Mouse (Mus musculus) intestine, embryonic 14.5 days (tissue): ENCODE measurements at regions not wholly inside any gene's neighbourhood (a gene's known extent, or its start where the extent isn't known, plus 50 kb on each side); places are given as distances from the start of the nearest gene placed in this dataset.
A peak's percentile ranks its signal among the peaks of the same experiment; 100 is the strongest.

Source experiments
- ATAC-seq: fragments of 200-750 bp; cut with Nextera tagmentation; replicated peaks from 2 replicates; pipeline ENCODE4 v1.8.0; 2017; ENCODE audit warnings: low read depth, moderate number of reproducible peaks, moderate TSS enrichment, moderate library complexity; ENCODE audit not compliant: low FRiP score, low TSS enrichment
- DNase-seq: peaks from one replicate; pipeline ENCODE4 v3.0.0-alpha.2; 2018; ENCODE audit warnings: low spot score
- H3K27ac ChIP-seq: fragments of 300-500 bp; sonication (generic); 2 replicates; pipeline ENCODE4 v1.5.1; 2014; ENCODE audit warnings: low read depth, mild to moderate bottlenecking, control low read depth
- H3K27me3 ChIP-seq: fragments of 300-500 bp; sonication (generic); replicated peaks from 2 replicates; pipeline ENCODE4 v1.6.1; 2014; ENCODE audit warnings: low read length, control low read depth; ENCODE audit not compliant: control insufficient read depth, insufficient read depth
- H3K36me3 ChIP-seq: fragments of 300-500 bp; sonication (generic); 2 replicates; pipeline ENCODE4 v1.6.1; 2014; ENCODE audit warnings: low read length, control low read depth; ENCODE audit not compliant: control insufficient read depth, insufficient read depth
- H3K4me1 ChIP-seq: fragments of 300-500 bp; sonication (generic); replicated peaks from 2 replicates; pipeline ENCODE4 v1.6.1; 2014; ENCODE audit warnings: low read length, control low read depth, mixed read lengths; ENCODE audit not compliant: control insufficient read depth, insufficient read depth
- H3K4me2 ChIP-seq: fragments of 300-500 bp; sonication (generic); 2 replicates; pipeline ENCODE4 v1.6.1; 2014; ENCODE audit warnings: low read length
- H3K4me3 ChIP-seq: fragments of 300-500 bp; sonication (generic); 2 replicates; pipeline ENCODE4 v1.5.1; 2014; ENCODE audit warnings: low read depth, low read length, control low read depth, mixed read lengths
- H3K9ac ChIP-seq: fragments of 300-500 bp; sonication (generic); 2 replicates; pipeline ENCODE4 v1.6.1; 2014; ENCODE audit warnings: mild to moderate bottlenecking, low read length
- H3K9me3 ChIP-seq: fragments of 300-500 bp; sonication (generic); 2 replicates; pipeline ENCODE4 v1.6.1; 2016; ENCODE audit warnings: low read length, control low read depth; ENCODE audit not compliant: control insufficient read depth
- WGBS: fragments of 180-500 bp; shearing (Covaris S2); extraction: QIAGEN DNeasy Blood & Tissue Kit; methylation state at CpG from one replicate; pipeline ENCODE4 v1.1.7; 2014; 5-methylcytosine and 5-hydroxymethylcytosine counted together

DNA sequence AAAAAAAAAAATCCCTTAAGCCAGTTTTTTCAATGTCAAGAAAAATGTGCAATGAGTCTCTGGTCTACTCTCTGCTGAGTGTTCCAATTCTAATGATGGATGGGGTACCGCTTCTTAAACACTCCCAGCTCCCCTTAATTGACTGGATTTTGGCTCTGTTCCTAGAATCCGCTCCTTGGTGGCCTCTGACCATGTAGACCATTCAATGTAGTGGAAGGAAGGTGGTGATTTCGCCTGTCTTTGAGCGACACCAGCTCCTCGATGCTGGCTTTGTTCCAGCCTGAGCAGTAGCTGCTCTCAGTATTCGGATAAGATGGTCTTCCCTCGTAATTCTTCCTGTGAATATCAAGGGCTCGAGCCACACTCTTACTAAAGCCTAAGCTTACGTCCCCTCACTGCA lies 252.4 kb upstream of the Prox1 start:
- H3K4me1 ChIP-seq = no peaks in the 10 kb centered on the region
- peak; percentile 60 for DNase-seq
- H3K27ac ChIP-seq = no peak overlapping the region
- H3K4me2 ChIP-seq = no peak overlapping the region
- H3K36me3 ChIP-seq = no peaks in the 10 kb centered on the region
- no peak overlapping the region for H3K9ac ChIP-seq
- ATAC-seq = 0 out of 2 replicates have a peak, but pooled peaks have one; percentile 55
- H3K4me3 ChIP-seq = no peak overlapping the region
- no peaks in the 10 kb centered on the region for H3K27me3 ChIP-seq
- H3K9me3 ChIP-seq = peaks cover 6% of the 10 kb centered on the region; the same call in 1 of the 2 replicates
- 35% methylated on average over 9 of the region's 9 CpGs for WGBS

DNA sequence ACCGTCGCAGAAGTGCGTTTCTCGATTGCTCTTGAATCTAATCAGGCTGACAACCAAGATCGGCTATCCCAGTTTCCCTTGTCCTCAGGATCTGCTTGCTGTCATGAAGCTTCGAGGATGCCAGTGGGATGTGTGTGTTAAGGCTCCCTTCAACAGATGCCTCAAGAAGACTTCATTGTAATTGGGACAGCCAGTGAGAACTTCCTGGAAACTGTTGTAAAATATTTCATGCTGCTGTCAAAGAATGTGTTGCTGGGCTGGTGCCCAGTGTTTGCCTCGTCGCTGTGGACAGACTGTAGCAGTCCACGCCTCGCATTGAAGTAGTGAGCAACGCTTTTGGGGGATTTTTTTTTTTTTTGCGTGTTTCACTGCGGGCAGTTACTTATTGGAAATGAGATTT lies 249.2 kb upstream of the Prox1 start:
- 61% methylated on average over 13 of the region's 13 CpGs for WGBS
- no peak for ATAC-seq
- no peak overlapping the region for H3K4me2 ChIP-seq
- H3K9ac ChIP-seq = no peak overlapping the region
- no peaks in the 10 kb centered on the region for H3K27me3 ChIP-seq
- H3K27ac ChIP-seq = no peak overlapping the region
- DNase-seq = no peak
- no peaks in the 10 kb centered on the region for H3K36me3 ChIP-seq
- no peak overlapping the region for H3K4me3 ChIP-seq
- H3K9me3 ChIP-seq = peaks cover 6% of the 10 kb centered on the region; the same call in 1 of the 2 replicates
- H3K4me1 ChIP-seq = no peaks in the 10 kb centered on the region

DNA sequence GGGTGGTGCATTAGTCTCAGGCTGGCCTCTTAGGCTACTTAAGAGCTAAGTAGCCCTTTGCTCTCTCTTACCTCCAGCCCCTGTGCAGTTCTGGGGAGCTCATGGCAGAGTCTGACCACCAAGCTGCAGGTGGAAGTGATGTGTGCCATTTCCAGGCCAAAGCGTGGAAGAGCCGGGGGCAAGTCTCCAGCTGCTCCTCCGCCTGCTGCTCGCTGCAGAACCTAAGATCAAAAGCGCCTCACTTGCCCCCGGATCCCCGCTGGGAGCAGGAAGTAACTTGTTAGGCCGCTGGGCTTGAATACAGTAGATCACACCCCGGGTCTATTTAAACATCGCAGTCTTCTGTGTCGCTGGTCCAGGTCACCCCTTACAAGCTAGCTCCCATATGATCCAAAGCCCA lies 246.8 kb upstream of the Prox1 start:
- DNase-seq (no peak), ATAC-seq (no peak)
- Histone ChIP-seq H3K36me3 (no peaks in the 10 kb centered on the region), H3K9ac (no peak overlapping the region), H3K4me1 (no peaks in the 10 kb centered on the region), H3K4me2 (no peak overlapping the region), H3K9me3 (no peaks in the 10 kb centered on the region), H3K4me3 (no peak overlapping the region), H3K27ac (no peak overlapping the region), H3K27me3 (no peaks in the 10 kb centered on the region)
- WGBS = 16% methylated on average over 11 of the region's 11 CpGs

DNA sequence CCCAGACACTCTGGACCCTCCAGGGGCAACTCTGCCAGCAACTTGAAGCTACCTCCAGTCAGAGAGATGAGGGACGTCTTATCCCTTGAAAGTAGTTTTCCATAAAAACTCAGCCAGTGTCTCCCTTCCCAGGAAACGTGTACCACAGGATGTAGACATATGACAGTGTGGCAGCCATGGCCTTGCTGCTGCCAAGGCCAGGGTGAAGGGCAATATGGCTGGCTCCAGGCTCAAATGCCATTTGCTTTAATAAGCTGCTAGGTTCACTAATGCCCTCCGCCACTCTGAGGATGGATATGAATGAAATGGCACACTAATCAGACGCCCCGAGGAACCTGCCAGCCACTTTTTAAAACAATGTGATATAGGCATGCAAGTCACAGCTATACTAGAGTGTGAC lies 241.2 kb upstream of the Prox1 start:
- Histone ChIP-seq H3K4me2 (no peak overlapping the region), H3K9ac (no peak overlapping the region), H3K4me1 (no peaks in the 10 kb centered on the region), H3K27me3 (no peaks in the 10 kb centered on the region), H3K36me3 (no peaks in the 10 kb centered on the region), H3K4me3 (no peak overlapping the region), H3K27ac (no peak overlapping the region), H3K9me3 (no peaks in the 10 kb centered on the region)
- 92% methylated on average over 5 of the region's 5 CpGs for WGBS
- ATAC-seq (no peak), DNase-seq (no peak)

DNA sequence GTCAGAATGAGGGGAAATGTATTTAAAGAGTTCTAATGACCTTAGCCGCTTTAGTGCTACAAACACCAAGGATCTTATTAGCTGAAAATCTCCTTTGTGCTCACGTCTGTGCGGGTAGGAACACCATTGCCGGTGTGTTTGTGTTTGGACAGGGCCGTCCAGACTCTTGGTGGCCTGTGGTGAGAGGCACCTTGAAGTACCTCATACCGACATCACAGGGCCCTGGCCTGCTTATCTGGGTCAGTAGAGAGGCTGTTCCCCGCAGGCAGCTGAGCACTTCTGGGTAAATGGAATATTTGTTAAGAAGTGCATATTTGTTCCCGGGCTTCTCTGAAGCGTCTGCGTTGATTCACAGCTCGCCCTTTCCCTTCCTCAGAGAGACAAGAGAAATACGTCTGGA lies 232.8 kb upstream of the Prox1 start:
- Histone ChIP-seq H3K4me2 (no peak overlapping the region), H3K27ac (no peak overlapping the region), H3K4me3 (no peak overlapping the region), H3K36me3 (no peaks in the 10 kb centered on the region), H3K9me3 (no peaks in the 10 kb centered on the region), H3K9ac (no peak overlapping the region), H3K27me3 (no peaks in the 10 kb centered on the region), H3K4me1 (no peaks in the 10 kb centered on the region)
- ATAC-seq (no peak), DNase-seq (no peak)
- WGBS = 57% methylated on average over 12 of the region's 12 CpGs

DNA sequence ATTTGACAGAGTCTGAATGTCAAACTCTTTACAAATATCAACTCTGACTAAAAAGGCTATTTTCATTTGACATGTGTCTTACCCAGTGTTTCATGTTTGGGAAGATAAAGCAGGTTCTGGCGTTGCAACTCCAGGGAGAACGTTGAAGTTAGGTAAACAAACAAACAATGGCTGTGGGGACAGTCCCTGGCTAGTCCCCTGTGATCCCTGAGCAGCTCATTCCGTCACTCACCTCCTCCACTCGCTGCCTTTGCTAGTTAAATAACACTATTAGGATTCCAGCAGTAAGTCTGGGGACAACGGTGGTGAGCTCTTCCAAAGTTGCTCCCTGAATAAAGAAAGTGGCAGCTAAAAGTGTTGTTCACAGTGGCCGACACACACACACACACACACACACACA lies 227.8 kb upstream of the Prox1 start:
- Histone ChIP-seq H3K4me1 (no peaks in the 10 kb centered on the region), H3K36me3 (no peaks in the 10 kb centered on the region), H3K4me2 (no peak overlapping the region), H3K9ac (no peak overlapping the region), H3K9me3 (no peaks in the 10 kb centered on the region), H3K4me3 (no peak overlapping the region), H3K27me3 (no peaks in the 10 kb centered on the region), H3K27ac (no peak overlapping the region)
- DNase-seq (no peak), ATAC-seq (no peak)
- WGBS = 44% methylated on average over 6 of the region's 6 CpGs

DNA sequence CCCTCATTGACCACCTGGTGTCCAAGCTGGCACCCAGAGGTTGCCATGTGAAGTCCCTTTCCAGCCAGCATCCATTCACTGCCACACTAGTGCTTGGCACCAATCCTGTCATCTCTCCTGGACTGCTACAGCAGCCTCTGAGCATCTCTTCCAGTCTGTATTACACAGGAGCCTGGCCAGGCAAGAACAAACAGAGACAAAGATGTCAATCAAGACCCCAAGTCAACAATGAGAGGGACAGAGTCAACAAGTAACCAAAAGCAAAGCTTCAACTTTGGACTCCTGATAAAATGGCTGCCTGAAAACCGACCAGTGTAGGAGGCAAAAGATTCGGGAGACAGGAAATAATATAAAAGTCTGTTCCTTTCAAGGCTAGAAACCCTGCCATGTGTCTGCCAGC lies 227.3 kb upstream of the Prox1 start:
- WGBS = 60% methylated on average over 2 of the region's 2 CpGs
- no peaks in the 10 kb centered on the region for H3K36me3 ChIP-seq
- H3K4me2 ChIP-seq = no peak overlapping the region
- H3K9me3 ChIP-seq = no peaks in the 10 kb centered on the region
- H3K4me1 ChIP-seq = no peaks in the 10 kb centered on the region
- no peaks in the 10 kb centered on the region for H3K27me3 ChIP-seq
- ATAC-seq = no peak
- DNase-seq = no peak
- H3K9ac ChIP-seq = no peak overlapping the region
- no peak overlapping the region for H3K4me3 ChIP-seq
- H3K27ac ChIP-seq = no peak overlapping the region

DNA sequence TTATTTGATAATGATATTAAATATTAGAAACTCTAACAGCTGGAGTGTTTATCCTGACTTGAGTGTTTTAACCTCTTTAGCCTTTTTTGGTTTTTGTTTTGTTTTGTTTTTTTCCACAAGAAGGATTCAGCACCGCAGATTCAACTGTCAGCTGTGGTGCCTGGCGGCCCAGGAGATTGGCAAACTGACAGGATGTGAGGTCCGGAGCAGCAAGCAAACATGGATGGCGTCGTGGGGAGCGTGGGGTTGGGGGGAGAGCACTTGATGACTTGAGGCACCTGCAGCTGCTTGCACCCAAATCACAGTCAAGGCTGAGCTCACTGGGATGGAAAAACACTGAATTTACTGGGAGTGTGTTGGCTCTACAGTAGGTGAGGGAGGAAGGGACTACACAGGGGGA lies 222.5 kb upstream of the Prox1 start:
- ATAC-seq = no peak
- Histone ChIP-seq H3K27me3 (no peaks in the 10 kb centered on the region), H3K4me1 (no peaks in the 10 kb centered on the region), H3K36me3 (no peaks in the 10 kb centered on the region), H3K9ac (no peak overlapping the region), H3K4me3 (no peak overlapping the region), H3K27ac (no peak overlapping the region), H3K9me3 (no peaks in the 10 kb centered on the region), H3K4me2 (no peak overlapping the region)
- no peak for DNase-seq
- 56% methylated on average over 6 of the region's 6 CpGs for WGBS

DNA sequence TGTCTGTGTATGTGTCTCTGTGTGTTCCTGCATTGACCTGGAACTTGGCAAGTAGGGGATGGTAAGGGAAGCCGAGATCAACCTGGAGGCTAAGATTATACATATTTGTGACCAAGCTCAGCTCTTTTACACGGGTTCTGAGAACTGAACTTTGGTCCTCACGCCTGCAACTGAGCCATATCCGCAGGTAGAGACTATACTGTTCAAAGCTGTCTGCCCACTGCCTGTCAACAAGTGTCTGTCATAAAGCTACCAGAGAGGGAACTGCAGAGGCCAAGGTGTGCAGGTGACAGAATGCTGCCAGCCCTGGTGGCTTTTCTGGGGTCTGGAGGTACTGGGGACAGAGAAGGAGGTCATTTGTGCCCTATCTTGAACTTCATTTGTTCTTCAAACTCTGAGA lies 218.3 kb upstream of the Prox1 start:
- ATAC-seq = no peak

More for the DNA sequence above, 218.3 kb upstream of the Prox1 start:
- Histone ChIP-seq H3K4me2 (no peak overlapping the region), H3K27ac (no peak overlapping the region), H3K4me3 (no peak overlapping the region), H3K9me3 (no peaks in the 10 kb centered on the region), H3K27me3 (no peaks in the 10 kb centered on the region), H3K9ac (no peak overlapping the region), H3K36me3 (no peaks in the 10 kb centered on the region), H3K4me1 (no peaks in the 10 kb centered on the region)
- 83% methylated on average over 4 of the region's 4 CpGs for WGBS
- no peak for DNase-seq
